Mouse (Mus musculus) ES-E14 (cell line): ENCODE measurements at regions not wholly inside any gene's neighbourhood (a gene's known extent, or its start where the extent isn't known, plus 50 kb on each side); places are given as distances from the start of the nearest gene placed in this dataset.

Source experiments
- CHD2 ChIP-seq: IDR thresholded peaks from 2 replicates; pipeline ENCODE4 v1.6.1; 2014; ENCODE audit warnings: mild to moderate bottlenecking, low read depth, low read length, inconsistent platforms
- HCFC1 ChIP-seq: IDR thresholded peaks from 2 replicates; pipeline ENCODE4 v1.6.1; 2012; ENCODE audit warnings: low read length, inconsistent platforms, borderline replicate concordance; ENCODE audit not compliant: insufficient read depth
- MAFK ChIP-seq: IDR thresholded peaks from 2 replicates; pipeline ENCODE4 v1.6.1; 2014; ENCODE audit warnings: mild to moderate bottlenecking, low read depth, low read length, inconsistent platforms; ENCODE audit not compliant: insufficient read depth
- ZC3H11A ChIP-seq: IDR thresholded peaks from 2 replicates; pipeline ENCODE4 v1.6.1; 2012; ENCODE audit warnings: low read depth, mild to moderate bottlenecking, inconsistent platforms, low read length, borderline replicate concordance
- ZNF384 ChIP-seq: IDR thresholded peaks from 2 replicates; pipeline ENCODE4 v1.6.1; 2012; ENCODE audit warnings: low read depth, low read length, inconsistent platforms

GRCm38 (mm10) chr19:49966284-49966841 lies 712.1 kb downstream of the Sorcs1 start:
- TF ChIP-seq ZNF384 (no peak), ZC3H11A (no peak), HCFC1 (no peak), MAFK (no peak), CHD2 (no peak)
